Mouse (Mus musculus) CH12.LX (cell line): Measurements from ENCODE around the gene Cacna2d1.

Experiments
- CTCF ChIP-seq, 2 experiments: IDR thresholded peaks in 1 of 2; conservative IDR thresholded peaks in 1 of 2; 2 replicates each; pipeline ENCODE4 v1.5.1; 2011 to 2012; ENCODE audit warnings: low read depth in 2 of 2, low read length in 2 of 2, improper control_type of control experiment in 1 of 2, inconsistent platforms in 1 of 2, mild to moderate bottlenecking in 1 of 2, moderate library complexity in 1 of 2
- E2F4 ChIP-seq: IDR thresholded peaks from 2 replicates; pipeline ENCODE4 v1.6.1; 2011; ENCODE audit warnings: low read depth, low read length, improper control_type of control experiment; ENCODE audit not compliant: insufficient replicate concordance
- EP300 ChIP-seq: IDR thresholded peaks from 2 replicates; pipeline ENCODE4 v1.6.1; 2011; ENCODE audit warnings: low read length, improper control_type of control experiment
- MAZ ChIP-seq: IDR thresholded peaks from 2 replicates; pipeline ENCODE4 v1.6.1; 2012; ENCODE audit warnings: low read depth, mild to moderate bottlenecking, inconsistent platforms, low read length, improper control_type of control experiment, moderate library complexity
- MYC ChIP-seq: IDR thresholded peaks from 2 replicates; pipeline ENCODE4 v1.6.1; 2011; ENCODE audit warnings: low read depth, mild to moderate bottlenecking, improper control_type of control experiment, low read length
- POLR2A ChIP-seq: IDR thresholded peaks from 2 replicates; pipeline ENCODE4 v1.6.1; 2011; ENCODE audit warnings: low read depth, mild to moderate bottlenecking, improper control_type of control experiment, low read length
- TCF12 ChIP-seq: IDR thresholded peaks from 2 replicates; pipeline ENCODE4 v1.6.1; 2014; ENCODE audit warnings: low read depth, mild to moderate bottlenecking, inconsistent platforms, low read length, improper control_type of control experiment
- USF1 ChIP-seq: IDR thresholded peaks from 2 replicates; pipeline ENCODE4 v1.6.1; 2014; ENCODE audit warnings: low read depth, mild to moderate bottlenecking, inconsistent platforms, low read length, improper control_type of control experiment
- USF2 ChIP-seq: conservative IDR thresholded peaks from 2 replicates; pipeline ENCODE4 v1.6.1; 2011; ENCODE audit warnings: low read depth, low read length, improper control_type of control experiment
- ZC3H11A ChIP-seq: IDR thresholded peaks from 2 replicates; pipeline ENCODE4 v1.6.1; 2012; ENCODE audit warnings: low read depth, mild to moderate bottlenecking, inconsistent platforms, low read length, improper control_type of control experiment

- no peak for TF ChIP-seq USF1
- no peak for TF ChIP-seq MAZ
- TF ChIP-seq TCF12, result no peak
- TF ChIP-seq CTCF (conservative IDR thresholded peaks at IDR 0.05 in 1 of 2, IDR thresholded peaks at IDR 0.05 in 1 of 2; ENCODE audit: low read depth in 2 of 2, low read length in 2 of 2), result no peak
- TF ChIP-seq POLR2A, result no peak
- TF ChIP-seq MYC, result no peak
- no peak for TF ChIP-seq EP300
- TF ChIP-seq E2F4, result no peak
- no peak for TF ChIP-seq USF2
- no peak for TF ChIP-seq ZC3H11A
Observed at GRCm38 (mm10) chr5:16134286-16135094, 200.0 kb downstream of the Cacna2d1 start.
